Mouse (Mus musculus): ENCODE data around the gene Hhipl1. TPM values are rescaled to one million over a fixed set of nuclear protein-coding genes. Genes with fewer than 3 reads are reported as not detected.

The Hhipl1 gene
- polyA plus RNA-seq, 1 experiment from 2014 or later: 1.00 TPM

DNA sequence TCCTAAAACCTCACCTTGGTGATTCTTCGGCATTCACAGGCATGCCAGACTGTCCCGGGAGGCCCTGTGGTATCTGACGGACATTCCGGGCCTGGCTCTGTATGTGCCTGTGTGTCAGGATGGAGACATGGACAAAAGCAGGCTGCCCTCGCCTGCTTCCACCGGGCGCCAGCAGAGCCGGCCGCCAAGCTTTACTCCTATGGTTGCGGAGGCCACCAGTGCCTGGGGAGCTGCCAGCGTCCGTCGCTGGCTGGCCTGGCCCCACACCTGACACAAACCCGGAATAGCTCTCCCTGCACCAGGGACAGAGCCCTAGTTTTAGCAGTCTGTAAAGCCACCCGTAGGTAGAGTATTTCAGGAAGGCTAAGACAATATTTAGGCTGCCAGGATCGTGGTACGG is 66.2 kb downstream of the Hhipl1 start:
- no peak for ATAC-seq (replicated peaks; ENCODE audit: low FRiP score)
- 87% methylated on average over 17 of the region's 17 CpGs for WGBS
- Histone ChIP-seq H3K36me3 (no peaks in the 10 kb centered on the region), H3K9me3 (replicated peaks) (no peaks in the 10 kb centered on the region), H3K27me3 (no peaks in the 10 kb centered on the region), H3K9ac (no peak overlapping the region), H3K4me3 (replicated peaks) (no peak overlapping the region), H3K4me1 (peaks cover 62% of the 10 kb centered on the region), H3K4me2 (no peak overlapping the region), H3K27ac (no peak overlapping the region)

DNA sequence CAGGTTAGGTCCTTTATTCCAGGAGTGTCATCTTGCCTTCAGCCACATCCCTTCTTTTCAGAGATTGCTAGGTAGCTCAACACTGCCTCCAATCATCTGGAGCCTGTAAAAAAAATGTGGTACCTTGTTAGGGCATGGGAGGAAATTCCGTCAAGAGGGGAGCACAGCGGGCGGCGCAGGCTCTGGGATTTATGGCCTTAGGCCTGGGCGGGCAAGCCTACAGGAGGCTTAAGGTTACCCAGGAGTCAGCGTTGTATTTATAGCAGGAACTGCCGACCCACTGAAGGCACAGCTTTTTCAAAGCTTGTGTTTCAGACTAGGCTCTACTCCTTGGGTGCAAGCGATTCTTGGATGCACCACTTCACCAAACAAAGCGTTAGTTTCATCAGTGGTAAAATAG is 67.5 kb downstream of the Hhipl1 start:
- WGBS: 20% methylated on average over 9 of the region's 9 CpGs
- Histone ChIP-seq H3K4me2 (0 out of 2 replicates have a peak overlapping the region, but pooled peaks have one; percentile 0), H3K27me3 (no peaks in the 10 kb centered on the region), H3K36me3 (no peaks in the 10 kb centered on the region), H3K27ac (peak overlapping the region; percentile 59), H3K4me3 (replicated peaks) (no peak overlapping the region), H3K9me3 (replicated peaks) (no peaks in the 10 kb centered on the region), H3K4me1 (peaks cover 55% of the 10 kb centered on the region), H3K9ac (no peak overlapping the region)
- ATAC-seq (replicated peaks; ENCODE audit: low FRiP score): no peak

- WGBS: 72% methylated on average over 8 of the region's 8 CpGs
- Histone ChIP-seq H3K9me3 (replicated peaks) (no peaks in the 10 kb centered on the region), H3K4me2 (no peak overlapping the region), H3K4me3 (replicated peaks) (no peak overlapping the region), H3K9ac (no peak overlapping the region), H3K27ac (0 out of 2 replicates have a peak overlapping the region, but pooled peaks have one; percentile 59), H3K4me1 (peaks cover 46% of the 10 kb centered on the region), H3K36me3 (no peaks in the 10 kb centered on the region), H3K27me3 (no peaks in the 10 kb centered on the region)
- no peak for ATAC-seq (replicated peaks; ENCODE audit: low FRiP score)
Observed at GRCm38 (mm10) chr12:108374689-108375088, 68.6 kb downstream of the Hhipl1 start.

DNA sequence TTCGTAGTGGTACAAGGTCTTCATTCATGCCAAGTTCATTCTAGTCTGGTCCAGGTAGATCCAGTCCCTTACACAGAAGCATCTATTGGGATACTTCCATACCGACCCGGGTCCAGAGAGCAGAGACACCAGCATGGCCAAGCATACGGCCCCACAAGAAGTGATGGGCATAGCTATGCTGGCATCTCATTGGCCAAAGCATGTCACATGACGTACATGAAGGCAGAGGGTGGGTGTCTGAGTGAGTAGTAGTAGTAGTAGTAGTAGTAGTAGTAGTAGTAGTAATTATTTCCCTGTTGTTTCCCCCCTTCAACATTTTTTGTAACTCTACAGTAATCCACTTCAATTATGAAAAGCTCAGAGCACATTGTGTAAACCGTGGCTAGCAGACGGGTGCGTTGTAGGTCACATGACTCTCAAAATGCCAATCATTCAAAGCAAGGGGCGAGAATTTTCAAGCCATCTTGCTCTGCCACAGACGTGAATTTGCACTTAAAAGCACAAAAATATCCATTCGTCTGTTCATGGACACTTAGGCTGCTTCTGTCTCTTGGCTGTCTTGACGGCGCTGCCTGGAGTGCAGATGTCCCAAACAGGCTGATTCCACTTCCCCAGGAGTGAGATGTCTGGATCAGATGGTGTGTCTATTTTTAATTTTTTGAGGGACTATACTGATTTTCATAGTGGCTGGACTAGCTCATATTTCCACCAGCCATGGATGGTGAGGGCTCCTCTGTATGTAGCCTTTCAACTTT is 72.5 kb downstream of the Hhipl1 start:
- no peak overlapping the region for H3K27ac ChIP-seq
- H3K4me1 ChIP-seq: peaks cover 18% of the 10 kb centered on the region
- H3K9me3 ChIP-seq (replicated peaks): no peaks in the 10 kb centered on the region
- no peak for ATAC-seq (replicated peaks; ENCODE audit: low FRiP score)
- no peaks in the 10 kb centered on the region for H3K27me3 ChIP-seq
- H3K36me3 ChIP-seq: no peaks in the 10 kb centered on the region
- H3K4me3 ChIP-seq (replicated peaks): no peak overlapping the region
- no peak overlapping the region for H3K4me2 ChIP-seq
- H3K9ac ChIP-seq: no peak overlapping the region
- WGBS: 88% methylated on average over 13 of the region's 13 CpGs

Other genes starting within 250 kb of the Hhipl1 start
- 87.1 and 87.2 TPM in 2 replicates for gene Setd3, start 127.0 kb upstream of the Hhipl1 start, polyA plus RNA-seq (2015; fragmentation: Nextera tagmentation; extraction: Ambion mirVana)
- gene Ccnk, start 126.7 kb upstream of the Hhipl1 start, polyA plus RNA-seq (2015; fragmentation: Nextera tagmentation; extraction: Ambion mirVana): 3.2 and 3.7 TPM in 2 replicates
- 7.7 and 8.1 TPM in 2 replicates for gene Ccdc85c, start 30.8 kb upstream of the Hhipl1 start, polyA plus RNA-seq (2015; fragmentation: Nextera tagmentation; extraction: Ambion mirVana)
- 10.0 and 10.9 TPM in 2 replicates for gene Cyp46a1, start 28.1 kb downstream of the Hhipl1 start, polyA plus RNA-seq (2015; fragmentation: Nextera tagmentation; extraction: Ambion mirVana)
- gene Eml1, start 64.7 kb downstream of the Hhipl1 start, polyA plus RNA-seq (2015; fragmentation: Nextera tagmentation; extraction: Ambion mirVana): 60.9 and 77.5 TPM in 2 replicates
- 45.3 and 47.1 TPM in 2 replicates for gene Evl, start 248.4 kb downstream of the Hhipl1 start, polyA plus RNA-seq (2015; fragmentation: Nextera tagmentation; extraction: Ambion mirVana)